11 mouse cellular contexts compared by ENCODE assay signal in the genomic region with DNA sequence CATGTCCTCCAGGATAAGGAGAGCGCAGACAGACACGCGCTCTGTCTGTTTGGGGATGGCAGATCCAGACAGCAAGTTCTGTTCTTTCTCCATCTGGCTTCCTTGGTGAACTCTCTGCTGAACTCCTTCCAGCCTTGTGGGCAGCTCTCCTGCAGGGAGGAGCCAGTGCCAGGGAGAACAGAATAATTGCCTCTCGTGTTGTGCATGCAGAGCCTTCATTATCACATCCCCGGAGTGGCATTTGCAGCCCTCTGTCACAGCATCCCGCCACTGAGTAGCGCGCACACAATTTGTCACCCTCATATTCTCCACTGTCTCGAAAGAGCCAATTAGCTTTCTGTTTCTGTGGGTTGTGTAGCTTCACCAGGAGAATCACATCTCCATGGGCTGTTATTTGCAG. TPM values are rescaled to one million over a fixed set of nuclear protein-coding genes. Genes with fewer than 3 reads are reported as not detected.
A peak's percentile ranks its signal among the peaks of the same experiment; 100 is the strongest.
DNase-seq lines count a peak whose midpoint lies in the region; ATAC-seq and TF ChIP-seq lines count a peak whose summit lies in the region.
"Had no signal": no experiment of that assay in that cellular context is flagged by ENCODE, and none has a peak within 500 bp of the region (broad histone marks: within the 10 kb centered on the region; RNA-seq: fewer than 3 reads in every experiment).

No protein-coding gene starts in this region.

- ATAC-seq in midbrain, postnatal 0 days (ENCODE audit: low FRiP score) = peak; percentile 72

- H3K27me3 ChIP-seq in midbrain, postnatal 0 days (ENCODE audit: insufficient read depth, low read length) = no peaks in the 10 kb centered on the region

- TF ChIP-seq POLR2A in brain, embryonic 14.5 days (IDR thresholded peaks at IDR 0.05; ENCODE audit: borderline replicate concordance, extremely low read depth, insufficient read depth, insufficient read length, poor library complexity, severe bottlenecking) = no peak
- peak; percentile 34; the same call in 1 of the 2 replicates for TF ChIP-seq POLR2A in cortical plate, adult 2 months (IDR thresholded peaks at IDR 0.05; ENCODE audit: extremely low read depth, insufficient read depth, low read length)

- H3K4me3 ChIP-seq in cortical plate, adult 2 months (ENCODE audit: insufficient read depth, low read length) = no peak overlapping the region
- H3K4me3 ChIP-seq in midbrain, postnatal 0 days (ENCODE audit: low read depth, low read length) = no peak overlapping the region

- no peak overlapping the region for H3K27ac ChIP-seq in cortical plate, adult 2 months (ENCODE audit: insufficient read depth, low read length)
- H3K27ac ChIP-seq in midbrain, postnatal 0 days (ENCODE audit: low read depth, low read length) = no peak overlapping the region
- H3K27ac ChIP-seq: kidney, postnatal 0 days had no signal

- H3K9ac ChIP-seq in midbrain, postnatal 0 days (replicated peaks; ENCODE audit: low read length, poor library complexity, severe bottlenecking) = no peak overlapping the region
- H3K9ac ChIP-seq: lung, embryonic 14.5 days had no signal

- H3K9me3 ChIP-seq in midbrain, postnatal 0 days (ENCODE audit: low read length) = no peaks in the 10 kb centered on the region

- 35% methylated on average over 9 of the region's 9 CpGs for WGBS in midbrain, postnatal 0 days

- no peak for TF ChIP-seq CTCF in brain, embryonic 14.5 days (IDR thresholded peaks at IDR 0.05; ENCODE audit: borderline replicate concordance, extremely low read depth, insufficient read depth, insufficient read length)
- no peak for TF ChIP-seq CTCF in cortical plate, adult 2 months (IDR thresholded peaks at IDR 0.05; ENCODE audit: extremely low read depth, insufficient read depth, low read length)
- TF ChIP-seq CTCF in midbrain, postnatal 0 days (IDR thresholded peaks at IDR 0.05) = no peak

- no peaks in the 10 kb centered on the region for H3K36me3 ChIP-seq in midbrain, postnatal 0 days (ENCODE audit: insufficient read depth, low read length)

- peak; percentile 93 for DNase-seq in brain, embryonic 14.5 days (ENCODE audit: low read depth)
- DNase-seq in layer of hippocampus, adult 18-20 months (ENCODE audit: low spot score in 2 of 2) = peak; percentile 82 to 91
- peak; percentile 64 for DNase-seq in midbrain, postnatal 0 days (ENCODE audit: low spot score)
- DNase-seq in embryo, embryonic 10 days (ENCODE audit: low spot score) = no peak
- DNase-seq in adrenal gland, adult 8-10 months = no peak
- no peak for DNase-seq in adrenal gland, postnatal 25 days
- DNase-seq in thymus, adult 18-20 months = no peak
- DNase-seq: gastrocnemius, postnatal 14 days; lung, embryonic 14.5 days had no signal

- H3K4me1 ChIP-seq in cortical plate, adult 2 months (ENCODE audit: control insufficient read depth, insufficient read depth, low read length) = peaks cover 13% of the 10 kb centered on the region
- H3K4me1 ChIP-seq in midbrain, postnatal 0 days (ENCODE audit: insufficient read depth, low read length) = peaks cover 9% of the 10 kb centered on the region; the same call in 1 of the 2 replicates

- no peak overlapping the region for H3K4me2 ChIP-seq in midbrain, postnatal 0 days (ENCODE audit: low read depth, low read length, poor library complexity, severe bottlenecking)
- H3K4me2 ChIP-seq: lung, embryonic 14.5 days had no signal

RNA-seq across cellular contexts. Expression of gene Smndc1, which starts 40.0 kb away (rescaled TPM):
- 21.6 and 27.3 TPM in 2 replicates for polyA plus RNA-seq in brain, embryonic 14.5 days (2012; rRNA removed)
- 19.9 TPM in 2 replicates for polyA plus RNA-seq in cortical plate, adult 2 months (2012; rRNA removed)
- 10 to 100 TPM; 41.4 to 42.4 TPM for total RNA-seq in layer of hippocampus, adult 18-20 months (2021)
- total RNA-seq in midbrain, postnatal 0 days (2014; rRNA removed) = 8.9 and 17.8 TPM in 2 replicates
- 28.9 and 35.0 TPM in 2 replicates for polyA plus RNA-seq in midbrain, postnatal 0 days (2015; fragmentation: Nextera tagmentation; extraction: Ambion mirVana)
- 10 to 100 TPM; 40.5 to 49.4 (median 45.6) TPM for total RNA-seq in adrenal gland, adult 8-10 months (2022)
- total RNA-seq in adrenal gland, postnatal 25 days (2021) = 44.9 and 49.6 TPM in 2 replicates

RNA-seq across cellular contexts. Expression of gene Gm10197, which starts 58.8 kb away (rescaled TPM):
- not detected in 2 replicates for polyA plus RNA-seq in brain, embryonic 14.5 days (2012; rRNA removed)
- not detected in 2 replicates for polyA plus RNA-seq in cortical plate, adult 2 months (2012; rRNA removed)
- not detected for total RNA-seq in layer of hippocampus, adult 18-20 months (2021)
- total RNA-seq in midbrain, postnatal 0 days (2014; rRNA removed) = not detected in 2 replicates
- polyA plus RNA-seq in midbrain, postnatal 0 days (2015; fragmentation: Nextera tagmentation; extraction: Ambion mirVana) = not detected in 2 replicates
- total RNA-seq in adrenal gland, adult 8-10 months (2022) = not detected
- total RNA-seq in adrenal gland, postnatal 25 days (2021) = not detected in 2 replicates
- total RNA-seq: gastrocnemius, postnatal 14 days had no signal
- polyA plus RNA-seq: kidney, postnatal 0 days had no signal

Comparison
In these comparisons a context has a peak if more than half of its experiments do, and no peak if none do; other contexts are left out.
1. DNase-seq: peak in brain, embryonic 14.5 days (single experiment), layer of hippocampus, adult 18-20 months (2 of 2) and midbrain, postnatal 0 days (single experiment); none in embryo, embryonic 10 days (single experiment), adrenal gland, adult 8-10 months (single experiment), adrenal gland, postnatal 25 days (single experiment) and thymus, adult 18-20 months (0 of 2).